Mouse (Mus musculus) E14TG2a.4 (cell line): ENCODE measurements at regions not wholly inside any gene's neighbourhood (a gene's known extent, or its start where the extent isn't known, plus 50 kb on each side); places are given as distances from the start of the nearest gene placed in this dataset.

Source experiments
- CTCF ChIP-seq: conservative IDR thresholded peaks from 2 replicates; pipeline ENCODE4 v1.5.1; 2014; ENCODE audit warnings: low read length
- NANOG ChIP-seq: IDR thresholded peaks from 2 replicates; pipeline ENCODE4 v1.6.1; 2014; ENCODE audit warnings: borderline replicate concordance, low read length, mixed read lengths
- POU5F1 ChIP-seq: IDR thresholded peaks from 2 replicates; pipeline ENCODE4 v1.6.1; 2014; ENCODE audit warnings: low read length, borderline replicate concordance

- TF ChIP-seq CTCF (peak; percentile 94), NANOG (no peak), POU5F1 (no peak)
Observed at GRCm38 (mm10) chr2:106081951-106082350, 78.6 kb upstream of the Dnajc24 start.
